Mouse (Mus musculus) intestine, embryonic 15.5 days (tissue): ENCODE results near the gene Stxbp6. TPM values are rescaled to one million over a fixed set of nuclear protein-coding genes. Genes with fewer than 3 reads are reported as not detected.
A peak's percentile ranks its signal among the peaks of the same experiment; 100 is the strongest.

Experiments
- ATAC-seq: fragments of 200-750 bp; cut with Nextera tagmentation; 2 replicates; pipeline ENCODE4 v1.8.0; 2017; ENCODE audit warnings: moderate TSS enrichment, moderate library complexity
- H3K27ac ChIP-seq: fragments of 300-500 bp; sonication (generic); 2 replicates; pipeline ENCODE4 v1.5.1; 2015; ENCODE audit warnings: mild to moderate bottlenecking, inconsistent platforms
- H3K27me3 ChIP-seq: fragments of 300-500 bp; sonication (generic); replicated peaks from 2 replicates; pipeline ENCODE4 v1.6.1; 2015; ENCODE audit warnings: inconsistent platforms
- H3K36me3 ChIP-seq: fragments of 300-500 bp; sonication (generic); 2 replicates; pipeline ENCODE4 v1.6.1; 2015; ENCODE audit warnings: inconsistent platforms
- H3K4me1 ChIP-seq: fragments of 300-500 bp; sonication (generic); replicated peaks from 2 replicates; pipeline ENCODE4 v1.6.1; 2015; ENCODE audit warnings: inconsistent platforms
- H3K4me2 ChIP-seq: fragments of 300-500 bp; sonication (generic); replicated peaks from 2 replicates; pipeline ENCODE4 v1.6.1; 2015; ENCODE audit warnings: mild to moderate bottlenecking, inconsistent platforms
- H3K4me3 ChIP-seq: fragments of 300-500 bp; sonication (generic); replicated peaks from 2 replicates; pipeline ENCODE4 v1.5.1; 2015; ENCODE audit warnings: inconsistent platforms
- H3K9ac ChIP-seq: fragments of 300-500 bp; sonication (generic); 2 replicates; pipeline ENCODE4 v1.6.1; 2015; ENCODE audit warnings: inconsistent platforms
- H3K9me3 ChIP-seq: fragments of 300-500 bp; sonication (generic); 2 replicates; pipeline ENCODE4 v1.6.1; 2016; ENCODE audit warnings: inconsistent platforms
- WGBS: fragments of 180-500 bp; shearing (Covaris S2); methylation state at CpG from one replicate; pipeline ENCODE4 v1.1.7; 2015; 5-methylcytosine and 5-hydroxymethylcytosine counted together
- polyA plus RNA-seq: library from polyadenylated mRNA; unstranded; fragments of >200 nt; fragmentation: Nextera tagmentation; extraction: Ambion mirVana; gene quantifications from 2 replicates; pipeline ENCODE4 v1.2.1, GENCODE M21; 2015

Stxbp6 gene
- polyA plus RNA-seq, 1 experiment from 2014 or later: 18.8 TPM

DNA sequence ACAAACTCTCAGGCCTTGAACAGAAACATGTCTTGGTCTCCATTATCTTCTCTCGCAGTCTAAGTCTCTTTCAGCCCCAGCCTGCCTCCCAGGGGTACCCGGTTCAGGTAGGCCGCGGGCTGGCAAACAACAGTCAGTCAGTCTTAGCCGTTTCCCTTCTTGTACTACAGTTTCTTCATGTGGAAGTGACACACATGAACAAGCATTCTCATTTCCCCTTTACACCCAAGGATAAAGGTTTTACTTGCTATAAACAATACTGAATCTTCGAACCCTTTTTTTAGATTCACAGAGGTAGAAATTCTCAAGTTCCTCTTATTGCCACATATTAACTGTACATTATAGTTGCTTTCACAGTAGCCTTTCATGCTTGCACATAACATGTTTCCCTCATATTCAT is 141.6 kb downstream of the Stxbp6 start:
- no peak for ATAC-seq
- Histone ChIP-seq H3K27me3 (no peaks in the 10 kb centered on the region), H3K9ac (no peak overlapping the region), H3K4me3 (no peak overlapping the region), H3K27ac (no peak overlapping the region), H3K9me3 (no peaks in the 10 kb centered on the region), H3K4me1 (no peaks in the 10 kb centered on the region), H3K36me3 (no peaks in the 10 kb centered on the region), H3K4me2 (no peak overlapping the region)
- 76% methylated on average over 6 of the region's 6 CpGs for WGBS

DNA sequence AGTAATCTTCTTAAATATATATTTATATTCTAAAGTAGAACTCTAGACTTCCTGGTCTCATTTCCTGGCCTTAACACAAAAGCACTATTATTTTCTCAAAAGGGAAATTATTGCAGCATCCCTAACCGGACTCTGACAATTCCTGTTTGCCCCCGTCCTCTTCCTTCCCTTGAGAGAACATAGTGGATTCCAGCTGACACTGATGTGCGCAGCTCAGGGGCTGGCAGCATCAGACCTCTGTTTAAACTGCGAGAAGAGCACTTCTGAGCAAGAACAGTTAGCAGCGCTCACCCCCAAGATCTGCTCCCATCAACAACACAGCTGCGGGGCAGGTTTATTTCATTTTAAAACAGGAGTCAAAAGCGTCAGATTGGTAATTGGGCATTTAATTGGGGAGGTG is 142.8 kb downstream of the Stxbp6 start:
- Histone ChIP-seq H3K4me2 (no peak overlapping the region), H3K27ac (no peak overlapping the region), H3K36me3 (no peaks in the 10 kb centered on the region), H3K4me3 (no peak overlapping the region), H3K4me1 (no peaks in the 10 kb centered on the region), H3K9ac (no peak overlapping the region), H3K27me3 (no peaks in the 10 kb centered on the region), H3K9me3 (no peaks in the 10 kb centered on the region)
- 80% methylated on average over 7 of the region's 7 CpGs for WGBS
- no peak for ATAC-seq

DNA sequence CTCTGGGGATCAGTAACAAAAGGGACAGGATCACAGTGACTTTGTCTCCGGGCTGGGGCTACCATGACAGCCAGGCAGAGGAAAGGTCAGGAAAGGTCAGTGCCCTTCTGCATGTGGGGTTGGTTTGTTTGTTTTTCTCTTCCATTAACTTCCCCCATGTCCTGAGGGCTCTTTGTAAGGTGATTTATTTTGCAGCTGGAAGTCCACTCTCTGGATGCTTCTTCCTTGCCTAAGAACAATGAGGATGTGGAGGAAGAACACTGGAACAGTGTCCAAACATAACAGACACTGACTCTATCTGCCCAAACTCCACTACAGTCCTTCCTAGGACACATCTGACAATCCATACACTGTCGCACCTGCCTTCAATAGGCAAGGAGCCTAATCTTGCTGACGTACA is 146.1 kb downstream of the Stxbp6 start:
- Histone ChIP-seq H3K27me3 (no peaks in the 10 kb centered on the region), H3K27ac (no peak overlapping the region), H3K4me2 (no peak overlapping the region), H3K9ac (no peak overlapping the region), H3K4me1 (no peaks in the 10 kb centered on the region), H3K4me3 (no peak overlapping the region), H3K9me3 (no peaks in the 10 kb centered on the region), H3K36me3 (no peaks in the 10 kb centered on the region)
- ATAC-seq: no peak
- WGBS: 47% methylated on average over 3 of the region's 3 CpGs

DNA sequence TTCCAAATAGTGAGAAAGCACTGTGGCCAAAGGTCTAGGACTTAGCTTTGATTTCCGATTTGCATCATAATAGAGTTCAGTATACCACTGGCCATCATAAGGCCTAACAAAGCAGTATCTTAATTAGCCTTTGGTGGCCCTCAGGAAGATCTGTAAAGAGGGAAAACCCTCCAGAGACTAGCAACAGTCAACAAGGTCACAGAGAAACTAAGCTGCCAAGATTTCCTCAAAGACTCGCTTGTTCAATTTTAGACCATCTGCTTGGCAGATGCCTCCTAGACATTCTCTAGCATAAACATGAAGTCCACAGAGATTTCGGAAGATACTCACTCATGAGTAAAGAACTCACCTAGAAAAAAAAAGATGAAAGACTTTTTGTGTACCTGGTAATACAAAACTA is 148.6 kb downstream of the Stxbp6 start:
- Histone ChIP-seq H3K36me3 (no peaks in the 10 kb centered on the region), H3K4me2 (no peak overlapping the region), H3K4me1 (no peaks in the 10 kb centered on the region), H3K27me3 (no peaks in the 10 kb centered on the region), H3K4me3 (no peak overlapping the region), H3K9ac (no peak overlapping the region), H3K9me3 (no peaks in the 10 kb centered on the region), H3K27ac (no peak overlapping the region)
- no peak for ATAC-seq
- 76% methylated on average over 3 of the region's 3 CpGs for WGBS

DNA sequence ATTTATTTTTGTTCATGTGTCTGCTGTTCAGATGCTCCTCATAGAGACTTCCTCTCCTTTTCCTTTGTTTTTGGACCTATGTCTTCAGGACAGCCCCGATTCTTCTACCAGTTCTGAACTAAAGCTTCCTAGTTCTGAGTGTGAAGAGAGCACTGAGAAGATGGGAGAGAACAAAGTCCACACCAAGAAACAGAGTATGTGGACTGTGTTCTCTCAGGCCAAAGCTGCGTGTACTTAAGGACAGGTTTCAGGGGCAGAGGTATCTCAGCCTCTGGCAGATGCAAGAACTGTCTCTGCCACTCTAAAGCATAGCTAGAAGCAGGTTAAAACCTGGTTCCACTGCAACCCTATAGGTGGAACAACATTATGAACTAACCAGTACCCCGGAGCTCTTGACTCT is 151.2 kb downstream of the Stxbp6 start:
- Histone ChIP-seq H3K4me1 (no peaks in the 10 kb centered on the region), H3K27me3 (no peaks in the 10 kb centered on the region), H3K27ac (no peak overlapping the region), H3K9ac (no peak overlapping the region), H3K4me3 (no peak overlapping the region), H3K9me3 (no peaks in the 10 kb centered on the region), H3K4me2 (no peak overlapping the region), H3K36me3 (no peaks in the 10 kb centered on the region)
- WGBS: 77% methylated on average over 3 of the region's 3 CpGs
- no peak; the same call in 1 of the 2 replicates for ATAC-seq

DNA sequence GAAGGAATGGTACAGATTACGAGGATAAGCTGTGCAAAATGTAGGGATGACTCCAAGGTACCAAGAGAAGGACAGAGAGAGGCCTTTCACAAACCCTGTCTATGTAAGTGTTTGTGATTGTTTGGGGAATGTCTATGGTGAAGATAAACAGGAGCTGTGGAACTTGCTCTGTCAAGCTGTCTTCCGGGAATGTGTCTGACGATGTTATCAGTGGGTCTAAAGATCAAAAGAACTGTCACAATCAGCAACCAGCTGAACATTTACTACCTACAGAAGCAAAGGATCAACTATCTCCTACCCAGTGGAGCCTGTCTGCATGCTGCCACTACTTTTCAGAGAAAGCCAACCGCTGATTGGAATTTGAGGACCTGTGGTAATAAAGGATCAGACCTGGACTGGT is 152.3 kb downstream of the Stxbp6 start:
- no peak overlapping the region for H3K4me3 ChIP-seq
- no peaks in the 10 kb centered on the region for H3K27me3 ChIP-seq
- no peak overlapping the region for H3K27ac ChIP-seq
- H3K9ac ChIP-seq: no peak overlapping the region
- no peaks in the 10 kb centered on the region for H3K4me1 ChIP-seq
- peak; percentile 47; the same call in 1 of the 2 replicates for ATAC-seq
- 38% methylated on average over 4 of the region's 4 CpGs for WGBS
- H3K36me3 ChIP-seq: no peaks in the 10 kb centered on the region
- H3K4me2 ChIP-seq: no peak overlapping the region
- H3K9me3 ChIP-seq: no peaks in the 10 kb centered on the region

DNA sequence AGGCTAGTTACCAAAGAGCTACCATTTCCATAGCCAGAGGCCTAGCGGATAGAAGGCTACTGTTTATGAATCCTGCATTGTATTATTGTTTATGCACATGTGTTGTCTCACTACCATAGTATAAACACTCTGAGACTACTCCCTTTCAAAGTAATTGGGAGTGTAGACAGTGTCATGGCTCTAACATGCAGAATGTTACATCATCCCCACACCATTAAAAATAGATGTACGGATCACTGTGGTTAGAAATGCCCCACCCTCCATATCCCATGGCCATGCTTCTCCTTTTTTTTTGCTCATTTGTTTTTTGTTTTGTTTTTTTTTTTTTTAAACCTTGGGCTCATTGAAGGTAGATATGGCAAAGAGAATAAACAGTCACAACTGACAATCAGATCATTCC is 154.9 kb downstream of the Stxbp6 start:
- no peaks in the 10 kb centered on the region for H3K36me3 ChIP-seq
- no peaks in the 10 kb centered on the region for H3K27me3 ChIP-seq
- H3K4me3 ChIP-seq: no peak overlapping the region
- no peak for ATAC-seq
- 84% methylated on average over 2 of the region's 2 CpGs for WGBS
- no peaks in the 10 kb centered on the region for H3K9me3 ChIP-seq
- H3K9ac ChIP-seq: no peak overlapping the region
- H3K27ac ChIP-seq: no peak overlapping the region
- no peak overlapping the region for H3K4me2 ChIP-seq
- H3K4me1 ChIP-seq: no peaks in the 10 kb centered on the region

DNA sequence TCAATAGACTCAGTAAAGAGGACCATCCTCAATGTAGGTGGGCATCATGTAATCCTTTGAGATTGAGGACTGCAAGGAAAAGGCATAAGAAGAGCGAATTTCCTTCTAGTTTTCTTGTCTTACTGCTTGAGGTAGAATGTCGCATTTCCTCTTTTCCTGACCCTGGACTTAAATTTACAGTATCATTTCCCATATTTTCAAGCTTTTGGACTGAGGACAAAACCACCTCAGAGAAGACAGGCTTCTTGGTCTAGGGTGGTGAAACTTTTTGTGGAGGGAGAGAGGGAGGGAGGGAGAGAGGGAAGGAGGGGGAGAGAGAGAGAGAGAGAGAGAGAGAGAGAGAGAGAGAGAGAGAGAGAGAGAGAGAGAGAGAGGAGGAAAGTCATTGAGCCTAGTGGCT is 155.6 kb downstream of the Stxbp6 start:
- ATAC-seq: no peak
- Histone ChIP-seq H3K9me3 (no peaks in the 10 kb centered on the region), H3K9ac (no peak overlapping the region), H3K27ac (no peak overlapping the region), H3K4me2 (no peak overlapping the region), H3K27me3 (no peaks in the 10 kb centered on the region), H3K4me1 (no peaks in the 10 kb centered on the region), H3K36me3 (no peaks in the 10 kb centered on the region), H3K4me3 (no peak overlapping the region)
- 95% methylated on average over 2 of the region's 2 CpGs for WGBS

DNA sequence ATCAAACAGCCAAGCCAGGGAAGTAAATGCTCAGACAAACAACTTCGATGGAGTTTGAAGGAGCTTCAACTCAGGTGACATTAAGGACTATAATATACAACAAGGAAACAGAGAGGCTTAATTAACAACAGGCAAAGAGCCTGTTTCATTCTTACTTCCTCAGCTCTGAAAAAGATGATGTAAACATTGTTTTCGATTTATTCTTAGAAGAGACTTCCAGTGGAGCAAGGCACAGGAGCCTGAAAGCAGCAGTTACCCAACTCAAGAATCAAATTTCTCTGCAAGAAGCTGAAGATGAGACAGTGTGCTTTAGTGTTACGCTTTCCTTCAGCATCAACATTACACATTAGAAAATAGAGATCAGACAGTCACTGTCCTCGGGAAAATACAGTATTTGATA is 160.7 kb downstream of the Stxbp6 start:
- ATAC-seq: no peak
- H3K9ac ChIP-seq: no peak overlapping the region
- H3K27ac ChIP-seq: no peak overlapping the region
- no peak overlapping the region for H3K4me3 ChIP-seq
- no peaks in the 10 kb centered on the region for H3K36me3 ChIP-seq
- WGBS: 78% methylated on average over 4 of the region's 4 CpGs
- H3K9me3 ChIP-seq: no peaks in the 10 kb centered on the region
- no peaks in the 10 kb centered on the region for H3K4me1 ChIP-seq
- H3K27me3 ChIP-seq: no peaks in the 10 kb centered on the region
- H3K4me2 ChIP-seq: no peak overlapping the region

DNA sequence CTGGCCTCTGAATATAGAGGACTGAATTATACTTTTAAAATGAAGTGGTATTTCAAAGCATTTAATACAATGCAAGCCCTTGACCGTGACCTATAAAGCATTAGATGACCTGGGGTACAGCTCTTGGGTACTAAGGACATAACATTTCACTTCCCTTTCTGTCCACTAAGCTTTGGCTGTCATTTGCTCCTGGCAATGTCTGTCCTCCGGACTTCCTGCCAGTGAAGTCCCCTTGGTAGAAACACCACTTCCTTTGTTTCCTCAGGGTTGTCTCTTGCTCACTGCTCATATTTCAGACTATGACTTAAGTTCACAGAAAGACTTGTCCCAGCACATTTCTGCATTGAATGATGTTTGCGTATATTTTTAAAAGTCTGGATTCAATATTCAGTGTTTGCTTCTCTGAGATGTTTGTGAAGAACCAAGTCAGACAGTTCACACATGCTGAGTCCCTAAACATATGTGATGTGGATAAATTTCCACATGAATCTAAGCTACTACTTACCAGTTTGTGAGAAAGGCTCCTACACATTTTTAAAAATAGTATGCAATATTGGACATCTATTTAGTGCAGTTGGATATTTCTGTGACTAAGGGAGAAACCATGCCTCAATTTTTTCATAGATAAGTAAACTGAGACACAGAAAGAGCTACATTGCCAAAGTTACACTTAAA is 166.3 kb downstream of the Stxbp6 start:
- Histone ChIP-seq H3K27ac (no peak overlapping the region), H3K9me3 (no peaks in the 10 kb centered on the region), H3K27me3 (no peaks in the 10 kb centered on the region), H3K36me3 (no peaks in the 10 kb centered on the region), H3K4me1 (no peaks in the 10 kb centered on the region), H3K9ac (no peak overlapping the region), H3K4me2 (no peak overlapping the region), H3K4me3 (no peak overlapping the region)
- ATAC-seq: no peak
- 77% methylated on average over 3 of the region's 3 CpGs for WGBS

DNA sequence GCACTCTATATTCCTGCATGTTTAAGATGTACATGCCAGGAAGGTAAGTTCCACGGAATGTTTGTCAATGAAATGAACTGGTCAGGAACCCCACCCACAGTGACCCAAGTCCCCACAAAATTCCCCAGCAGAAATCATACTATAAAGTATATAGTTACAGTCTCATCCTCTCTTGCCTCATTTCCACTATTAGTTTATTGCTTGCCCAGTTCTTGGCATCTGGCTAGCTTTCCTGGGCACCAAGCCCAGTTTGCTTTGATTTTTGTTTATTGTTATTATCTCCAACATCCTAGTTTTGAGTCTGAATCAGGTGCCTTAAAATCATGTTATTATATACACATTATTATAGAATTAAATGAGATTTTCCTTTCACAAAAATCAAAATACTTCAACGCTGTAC is 168.5 kb downstream of the Stxbp6 start:
- WGBS: 83% methylated on average over 2 of the region's 2 CpGs
- no peaks in the 10 kb centered on the region for H3K36me3 ChIP-seq
- no peak overlapping the region for H3K27ac ChIP-seq
- H3K4me1 ChIP-seq: no peaks in the 10 kb centered on the region
- H3K4me2 ChIP-seq: no peak overlapping the region
- no peaks in the 10 kb centered on the region for H3K9me3 ChIP-seq
- no peaks in the 10 kb centered on the region for H3K27me3 ChIP-seq
- no peak for ATAC-seq
- no peak overlapping the region for H3K4me3 ChIP-seq
- H3K9ac ChIP-seq: no peak overlapping the region

DNA sequence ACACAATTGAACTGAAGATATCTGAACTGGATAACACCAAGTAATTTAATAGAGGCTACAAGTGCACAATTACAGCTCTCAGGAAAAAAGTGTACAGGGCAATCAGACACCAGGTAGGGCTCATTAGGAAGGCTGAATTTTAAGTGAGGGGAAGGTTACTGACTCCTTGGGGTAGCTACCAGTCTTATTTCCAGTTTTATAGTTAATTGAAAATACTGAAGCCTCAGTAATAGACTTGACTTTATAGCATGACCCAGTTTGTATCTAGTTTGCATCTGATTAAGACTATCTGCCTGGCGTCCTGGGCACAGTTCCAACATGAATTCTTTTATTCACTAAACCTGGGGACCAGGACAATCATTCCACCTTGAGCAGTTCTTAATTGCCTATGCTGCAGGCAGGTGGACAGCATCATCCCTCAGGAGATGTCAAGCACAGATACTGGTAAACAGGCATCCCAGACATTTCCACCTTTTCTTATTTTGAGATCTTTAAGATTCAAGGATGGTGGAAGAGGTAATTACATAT is 171.2 kb downstream of the Stxbp6 start:
- Histone ChIP-seq H3K36me3 (no peaks in the 10 kb centered on the region), H3K4me3 (no peak overlapping the region), H3K4me1 (no peaks in the 10 kb centered on the region), H3K9ac (no peak overlapping the region), H3K4me2 (no peak overlapping the region), H3K27me3 (no peaks in the 10 kb centered on the region), H3K27ac (no peak overlapping the region), H3K9me3 (no peaks in the 10 kb centered on the region)
- no peak for ATAC-seq
- WGBS: 73% methylated on average over 1 of the region's 1 CpGs

DNA sequence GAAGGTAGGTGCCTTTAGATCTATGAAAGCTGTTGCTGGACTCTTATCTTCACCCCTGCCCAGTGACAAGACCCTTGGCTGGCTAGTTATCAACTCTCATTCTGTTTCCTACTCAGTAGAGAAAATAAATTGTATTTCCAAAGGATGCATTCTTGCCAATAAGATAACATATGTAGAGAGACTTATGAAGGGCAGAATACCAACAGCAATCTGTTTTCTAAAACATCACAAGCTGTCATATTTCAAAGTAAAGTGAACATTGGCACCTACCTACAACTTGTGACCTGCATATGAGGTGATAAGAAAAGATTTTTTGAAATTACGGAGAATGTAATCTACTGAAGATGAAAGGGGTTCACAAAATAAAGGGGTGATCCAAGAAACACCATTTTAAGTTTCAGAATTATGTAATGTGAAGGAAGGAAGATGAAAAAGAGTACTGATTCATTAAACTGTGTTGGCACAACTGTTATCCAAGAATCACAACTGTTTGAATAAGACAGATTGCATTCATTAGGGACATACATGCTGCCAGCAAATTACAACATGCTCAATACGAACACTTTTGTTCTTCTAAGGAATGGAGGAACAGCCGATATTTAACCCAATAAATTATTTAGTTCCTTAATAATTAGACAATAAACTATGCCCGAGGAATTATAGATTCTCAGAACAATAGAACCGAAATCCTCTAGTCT is 175.2 kb downstream of the Stxbp6 start:
- Histone ChIP-seq H3K27ac (no peak overlapping the region), H3K4me1 (no peaks in the 10 kb centered on the region), H3K9me3 (no peaks in the 10 kb centered on the region), H3K9ac (no peak overlapping the region), H3K4me2 (no peak overlapping the region), H3K36me3 (no peaks in the 10 kb centered on the region), H3K27me3 (no peaks in the 10 kb centered on the region), H3K4me3 (no peak overlapping the region)
- 90% methylated on average over 5 of the region's 5 CpGs for WGBS
- ATAC-seq: no peak
